Mouse (Mus musculus) cortical plate, adult 2 months (tissue): ENCODE data around the gene Rnf151.

Experiments used
- CTCF ChIP-seq: fragments of 200-500 bp; IDR thresholded peaks from 2 replicates; pipeline ENCODE4 v1.5.1; 2011; ENCODE audit warnings: mild to moderate bottlenecking, control low read depth, low read length; ENCODE audit not compliant: insufficient read depth; ENCODE audit errors: extremely low read depth
- POLR2A ChIP-seq: fragments of 200-500 bp; IDR thresholded peaks from 2 replicates; pipeline ENCODE4 v1.6.1; 2011; ENCODE audit warnings: mild to moderate bottlenecking, low read length, control low read depth; ENCODE audit not compliant: insufficient read depth; ENCODE audit errors: extremely low read depth

DNA sequence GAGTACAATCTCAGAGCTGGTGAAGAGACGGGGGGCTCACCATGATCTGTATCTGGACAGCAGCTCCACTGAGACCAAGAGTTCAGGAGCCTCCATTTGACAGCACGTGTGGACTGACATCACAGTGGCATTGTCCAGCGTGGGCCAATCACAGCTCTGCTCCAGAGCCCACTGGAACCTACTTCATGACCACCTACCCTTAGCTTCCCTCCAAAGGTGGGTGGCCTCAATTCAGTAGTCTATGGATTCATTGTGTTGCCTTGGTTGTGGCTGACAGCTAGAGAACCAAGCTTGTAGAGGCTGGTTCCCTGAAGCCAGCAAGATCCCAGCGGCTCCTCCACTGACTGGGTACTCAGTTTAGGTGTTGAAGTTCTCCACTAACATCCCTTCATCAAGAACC lies at the start of gene Rnf151, which contains the start of gene Rps2:
- TF ChIP-seq CTCF (no peak), POLR2A (no peak)
